Mouse (Mus musculus): ENCODE measurements around the gene Bod1. TPM values are rescaled to one million over a fixed set of nuclear protein-coding genes. Genes with fewer than 3 reads are reported as not detected.
A peak's percentile ranks its signal among the peaks of the same experiment; 100 is the strongest.

Gene Bod1
- 10 to 100 TPM; 60.1 to 66.9 TPM for total RNA-seq (2021)
- long read RNA-seq, experiment 1, transcript Bod1-201 (4 exons, 1,394 nt), result major isoform, 46 of 51 reads
- long read RNA-seq, experiment 1, partial matches to known transcripts, result 0 of 51 reads
- long read RNA-seq, experiment 1, other reads (novel, unspliced or antisense), result 3 of 51 reads
- long read RNA-seq, experiment 2, transcript Bod1-201 (4 exons, 1,394 nt), result major isoform, 159 of 171 reads
- long read RNA-seq, experiment 2, partial matches to known transcripts, result 4 of 171 reads
- long read RNA-seq, experiment 2, other reads (novel, unspliced or antisense), result 4 of 171 reads

GRCm38 (mm10) chr11:31671354-31672169 lies at the start of gene Bod1:
Gene Bod1 (minus strand): TSS chr11:31671885.
- DNase-seq (ENCODE audit: low spot score in 2 of 2), result peak; percentile 83 to 84

- no peak for DNase-seq (ENCODE audit: low spot score in 2 of 2)
Observed at GRCm38 (mm10) chr11:31719090-31719489, 47.4 kb upstream of the Bod1 start.

DNA sequence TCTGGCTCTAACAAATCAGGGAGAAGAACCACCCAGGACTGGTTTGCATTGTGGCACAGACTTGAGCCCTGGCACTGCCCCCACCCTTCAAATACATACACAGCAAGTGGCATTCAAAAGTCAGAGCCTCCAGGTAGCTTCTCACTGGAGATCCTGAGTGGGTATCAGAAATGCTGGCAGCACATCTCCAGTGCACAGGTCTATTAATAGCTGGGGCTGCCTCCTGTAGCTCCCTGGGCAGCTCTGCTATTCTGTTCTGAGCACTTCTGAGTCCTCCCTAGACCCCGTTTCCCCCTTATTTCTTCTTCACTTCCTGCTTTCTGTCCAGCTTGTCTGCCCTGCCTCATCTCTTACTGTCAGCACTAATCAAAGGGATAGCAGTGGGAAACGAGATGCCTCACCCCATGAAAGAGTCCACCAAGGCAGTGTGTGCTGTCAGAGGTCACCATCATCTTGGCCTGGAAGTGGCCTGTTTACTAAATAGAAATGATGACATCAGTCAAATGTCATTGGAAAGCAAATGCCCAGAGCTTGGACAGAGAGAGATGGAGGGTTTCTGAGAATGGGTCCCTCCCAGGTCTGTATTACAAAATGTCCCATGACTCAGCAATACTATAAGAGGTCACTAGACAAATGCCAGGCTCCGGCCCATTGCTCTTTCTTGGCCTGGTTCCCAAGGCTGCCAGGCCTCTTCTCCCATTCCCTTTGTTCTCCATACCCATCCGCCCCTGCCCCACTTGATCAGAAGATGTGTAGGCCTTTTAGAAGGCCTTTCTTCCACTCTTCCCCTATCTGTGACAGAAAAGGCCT lies 46.4 kb upstream of the Bod1 start:
- peak; percentile 43 to 65 for DNase-seq (ENCODE audit: low spot score in 2 of 2)

DNA sequence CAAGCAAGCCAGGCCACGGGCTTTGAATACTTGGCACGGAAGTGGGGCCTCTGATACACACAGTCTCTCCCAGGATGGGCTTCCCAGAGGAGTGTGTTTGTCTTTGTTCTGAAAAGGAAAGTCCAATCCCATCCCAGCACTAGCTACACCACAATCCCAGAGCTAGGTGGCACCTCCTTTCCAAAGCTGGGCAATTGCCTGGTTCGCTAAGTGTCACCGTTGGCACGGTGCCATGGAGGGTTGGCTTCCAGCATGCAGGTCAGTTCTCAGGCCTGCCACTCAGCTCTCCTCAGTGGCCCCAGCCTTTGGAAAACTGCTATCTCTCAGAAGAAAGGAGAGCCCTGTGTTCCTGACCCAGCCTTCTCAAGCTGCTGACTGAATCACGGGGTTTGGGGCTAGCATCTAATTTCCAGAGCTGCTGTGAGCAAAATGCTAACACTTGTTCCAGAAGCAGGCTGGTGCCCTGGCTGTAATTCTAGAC lies 42.0 kb upstream of the Bod1 start:
- DNase-seq (ENCODE audit: low spot score in 2 of 2), result peak; percentile 61 to 67

DNA sequence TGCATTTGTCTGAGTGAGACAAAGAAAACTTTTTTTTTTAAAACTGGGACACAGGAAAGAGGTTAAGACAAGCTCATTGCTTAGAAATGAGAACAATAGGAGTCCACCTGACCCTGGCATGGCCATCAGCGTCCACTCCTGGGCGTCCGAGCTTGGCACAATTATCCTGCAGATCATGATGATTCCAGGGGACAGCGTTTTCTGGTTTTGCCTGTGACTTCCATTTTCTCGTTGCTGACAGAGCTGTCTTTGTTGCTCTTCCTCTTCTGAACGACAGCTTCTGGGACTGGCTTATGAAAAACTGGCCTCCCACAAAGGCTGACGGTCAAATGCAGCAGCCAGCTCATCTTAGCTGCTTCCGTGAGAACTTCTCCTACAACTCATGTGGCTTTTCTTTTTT lies 41.4 kb upstream of the Bod1 start:
- no peak for DNase-seq (ENCODE audit: low spot score in 2 of 2)

- DNase-seq (ENCODE audit: low spot score in 2 of 2), result no peak
Observed at GRCm38 (mm10) chr11:31707771-31708170, 36.1 kb upstream of the Bod1 start.

DNA sequence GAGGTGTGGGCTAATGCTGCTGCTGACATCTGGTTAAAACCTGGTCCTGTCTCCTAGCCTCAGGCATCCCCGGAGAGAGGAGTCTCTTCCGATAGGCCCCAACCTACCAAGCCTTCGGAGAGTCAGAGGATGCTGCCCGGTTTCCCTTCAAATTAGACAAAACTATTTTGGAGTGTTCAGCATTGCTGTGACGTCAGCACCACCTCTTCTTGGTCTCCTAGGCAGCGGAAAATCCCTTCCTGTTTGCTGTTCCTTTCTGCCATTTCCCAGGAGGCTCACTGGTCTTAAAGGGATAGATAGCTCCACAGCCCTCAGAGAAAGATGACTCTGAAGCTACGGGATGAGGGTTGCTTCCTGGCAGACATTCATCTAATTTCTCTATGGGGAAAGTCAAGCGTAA lies 31.5 kb upstream of the Bod1 start:
- no peak for DNase-seq (ENCODE audit: low spot score in 2 of 2)

DNA sequence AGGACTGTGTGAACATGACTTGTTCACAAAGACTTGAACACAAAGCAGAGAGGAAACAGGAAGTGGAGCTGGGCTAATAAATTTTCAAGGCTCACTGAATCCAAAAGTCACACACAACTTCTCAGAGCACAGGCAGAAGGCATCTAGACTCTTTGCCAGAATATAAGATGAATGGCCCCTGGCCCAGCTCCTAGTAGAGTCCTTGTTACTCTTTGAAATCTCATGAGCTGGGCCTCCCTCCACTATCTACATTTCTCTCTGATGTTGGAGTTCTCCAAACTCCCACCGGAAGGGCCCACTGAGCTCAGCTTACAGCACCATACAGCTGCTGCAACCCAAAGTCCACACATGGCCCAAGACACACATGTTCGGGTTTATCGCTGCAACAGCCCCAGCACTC lies 30.2 kb upstream of the Bod1 start:
- no peak for DNase-seq (ENCODE audit: low spot score in 2 of 2)

DNA sequence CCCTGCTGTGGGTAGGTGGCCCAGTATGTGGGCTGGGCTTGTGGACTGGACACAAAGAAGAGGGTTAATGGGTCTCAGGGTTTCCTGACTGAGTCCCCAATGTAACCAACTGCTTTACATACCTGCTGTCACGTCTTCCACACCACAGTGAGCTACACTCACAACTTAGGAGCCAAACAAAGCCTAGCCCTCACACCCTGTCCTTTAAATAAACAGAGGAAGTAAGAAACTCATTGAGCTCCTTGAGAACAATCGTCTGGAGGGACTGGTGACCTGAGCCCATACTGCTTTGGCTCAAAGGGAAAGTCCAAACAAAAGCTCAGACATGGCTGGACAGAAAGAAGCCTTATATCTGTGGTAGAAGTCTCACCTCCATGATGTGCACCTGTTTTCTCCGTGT lies 27.8 kb upstream of the Bod1 start:
- no peak for DNase-seq (ENCODE audit: low spot score in 2 of 2)

GRCm38 (mm10) chr11:31694801-31695200 lies 23.1 kb upstream of the Bod1 start:
- no peak for DNase-seq (ENCODE audit: low spot score in 2 of 2)

DNA sequence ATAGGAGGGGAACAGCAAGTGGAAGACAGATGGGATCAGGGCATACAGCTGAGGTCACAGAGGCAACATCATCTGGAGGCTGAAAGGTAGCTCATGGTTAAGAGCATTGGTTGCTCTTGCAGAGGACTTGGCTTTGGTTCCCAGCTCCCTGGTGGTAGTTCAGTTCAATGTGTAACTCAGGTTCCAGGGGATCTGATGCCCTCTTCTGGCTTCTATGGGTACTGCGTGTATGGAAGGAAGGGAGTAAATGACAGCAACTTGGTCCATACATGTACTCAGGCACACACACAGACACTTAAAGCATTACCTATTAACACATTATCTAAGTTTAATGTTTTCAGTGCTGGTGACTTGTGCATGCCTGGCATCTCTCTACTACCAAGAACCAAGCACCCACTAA lies 22.4 kb upstream of the Bod1 start:
- DNase-seq (ENCODE audit: low spot score in 2 of 2), result no peak

GRCm38 (mm10) chr11:31693322-31693721 lies 21.6 kb upstream of the Bod1 start:
- no peak for DNase-seq (ENCODE audit: low spot score in 2 of 2)

DNA sequence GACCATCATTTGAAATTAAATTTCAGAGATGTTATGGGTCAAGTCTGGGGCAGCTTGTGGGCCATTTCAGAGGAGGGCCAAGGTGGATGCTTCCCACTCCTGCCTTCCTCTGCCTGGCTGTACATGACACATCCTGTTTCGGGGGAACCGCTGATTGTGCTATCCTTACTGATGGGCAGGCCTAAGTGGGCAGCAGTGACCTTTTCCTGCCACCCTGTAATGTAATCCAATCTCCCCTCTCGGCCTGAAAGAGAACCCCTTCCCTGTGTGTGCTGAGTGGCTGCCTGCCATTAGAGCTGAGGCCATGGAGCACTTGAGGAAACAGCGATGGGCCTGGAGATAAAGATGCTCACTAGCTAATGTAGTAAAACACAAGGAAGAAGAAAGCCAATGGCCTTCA lies 17.3 kb upstream of the Bod1 start:
- no peak for DNase-seq (ENCODE audit: low spot score in 2 of 2)

GRCm38 (mm10) chr11:31684913-31685567 lies 13.4 kb upstream of the Bod1 start:
- DNase-seq (ENCODE audit: low spot score in 2 of 2), result no peak

GRCm38 (mm10) chr11:31684126-31684525 lies 12.4 kb upstream of the Bod1 start:
- no peak for DNase-seq (ENCODE audit: low spot score in 2 of 2)

DNA sequence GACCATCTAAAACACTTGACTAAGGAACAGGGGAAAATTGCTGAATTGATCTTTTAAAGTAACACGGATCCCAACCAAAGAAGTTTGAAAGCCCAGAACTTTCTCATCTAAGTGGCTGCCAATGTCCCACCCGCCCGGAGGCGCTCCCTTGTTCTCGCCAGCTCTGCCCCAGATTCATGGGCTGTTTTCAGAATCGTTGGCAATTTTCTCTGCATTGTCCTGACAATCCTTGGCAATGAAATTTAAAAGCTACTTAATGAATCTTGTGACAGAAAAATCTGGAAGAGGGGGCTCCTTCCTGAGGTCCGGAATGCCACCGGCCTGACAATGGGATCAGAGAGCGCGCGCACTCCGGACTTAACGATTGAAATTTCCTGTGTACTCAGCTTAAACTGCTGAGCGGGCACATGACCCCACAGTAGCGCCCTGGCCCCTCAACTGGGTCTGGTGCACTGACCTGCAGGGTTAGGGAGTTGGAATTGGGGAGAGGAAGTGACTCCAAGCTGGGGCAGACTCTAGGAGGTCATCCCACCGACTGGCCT lies 8.2 kb upstream of the Bod1 start:
- DNase-seq (ENCODE audit: low spot score in 2 of 2), result no peak

GRCm38 (mm10) chr11:31677309-31677708 lies 5.6 kb upstream of the Bod1 start:
- no peak for DNase-seq (ENCODE audit: low spot score in 2 of 2)

- DNase-seq (ENCODE audit: low spot score in 2 of 2), result no peak
Observed at GRCm38 (mm10) chr11:31676661-31677252, 5.1 kb upstream of the Bod1 start.

DNA sequence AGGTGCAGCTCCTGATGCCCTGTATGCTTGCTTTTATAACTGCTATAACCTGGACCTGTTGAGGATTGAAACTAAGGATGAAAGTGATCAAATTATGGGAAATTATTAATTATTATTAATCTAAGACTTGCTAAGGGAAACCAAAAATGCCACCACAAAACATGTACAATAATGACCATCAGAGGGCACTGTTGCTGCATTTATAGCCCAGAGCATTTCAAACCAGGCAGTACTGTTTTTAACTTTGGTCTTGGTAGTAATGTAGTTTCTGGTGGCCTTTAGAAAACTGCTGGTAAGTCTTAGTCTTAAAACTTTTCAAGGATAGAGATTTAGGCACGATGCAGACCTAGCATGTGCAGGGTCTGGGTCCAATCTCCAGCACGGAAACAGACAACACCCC lies 3.7 kb upstream of the Bod1 start:
- peak in 1 of 2 experiments; percentile 46 for DNase-seq (ENCODE audit: low spot score in 2 of 2)

DNA sequence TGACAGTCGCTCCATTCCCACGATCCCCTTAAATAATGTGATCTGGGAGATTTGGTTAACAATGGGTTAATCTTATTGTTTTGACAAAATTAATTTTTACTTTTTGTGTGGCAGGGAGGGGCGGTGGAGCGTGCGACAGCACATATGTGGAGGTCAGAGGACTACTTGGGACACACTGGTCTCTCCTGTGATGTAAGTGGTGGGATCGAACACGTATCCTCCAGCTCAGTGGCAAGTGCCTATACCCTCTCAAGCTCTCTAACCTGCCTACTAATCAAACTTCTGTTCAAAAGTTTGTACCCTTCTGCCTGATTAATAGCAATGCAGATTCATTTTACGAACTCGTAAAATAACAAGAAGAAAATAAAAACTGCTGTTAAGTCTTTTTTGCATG lies 482 bp upstream of the Bod1 start:
- no peak for DNase-seq (ENCODE audit: low spot score in 2 of 2)
